Mouse (Mus musculus) kidney, postnatal 0 days (tissue): ENCODE results near the gene Erich3. TPM values are rescaled to one million over a fixed set of nuclear protein-coding genes. Genes with fewer than 3 reads are reported as not detected.

Experiments
- ATAC-seq: fragments of 200-750 bp; cut with Nextera tagmentation; replicated peaks from 2 replicates; pipeline ENCODE4 v1.8.0; 2017; ENCODE audit warnings: low read depth, moderate number of reproducible peaks, moderate TSS enrichment, moderate library complexity; ENCODE audit not compliant: low FRiP score
- DNase-seq: peaks from one replicate; pipeline ENCODE4 v3.0.0-alpha.2; 2016; ENCODE audit warnings: low spot score
- H3K27ac ChIP-seq: fragments of 300-500 bp; sonication (generic); 2 replicates; pipeline ENCODE4 v1.5.1; 2014; ENCODE audit warnings: mild to moderate bottlenecking
- H3K27me3 ChIP-seq: fragments of 300-500 bp; sonication (generic); 2 replicates; pipeline ENCODE4 v1.6.1; 2014; ENCODE audit warnings: low read length, mixed read lengths; ENCODE audit not compliant: insufficient read depth
- H3K36me3 ChIP-seq: fragments of 300-500 bp; sonication (generic); 2 replicates; pipeline ENCODE4 v1.6.1; 2014; ENCODE audit warnings: low read length, mixed read lengths; ENCODE audit not compliant: insufficient read depth
- H3K4me1 ChIP-seq: fragments of 300-500 bp; sonication (generic); replicated peaks from 2 replicates; pipeline ENCODE4 v1.6.1; 2014; ENCODE audit warnings: antibody characterized with exemption, low read length, mixed read lengths; ENCODE audit not compliant: insufficient read depth
- H3K4me2 ChIP-seq: fragments of 300-500 bp; sonication (generic); 2 replicates; pipeline ENCODE4 v1.6.1; 2014; ENCODE audit warnings: mild to moderate bottlenecking, low read length, moderate library complexity, mixed read lengths
- H3K4me3 ChIP-seq: fragments of 300-500 bp; sonication (generic); replicated peaks from 2 replicates; pipeline ENCODE4 v1.5.1; 2014; ENCODE audit warnings: low read depth, low read length
- H3K9ac ChIP-seq: fragments of 300-500 bp; sonication (generic); 2 replicates; pipeline ENCODE4 v1.6.1; 2014; ENCODE audit warnings: low read depth, low read length
- H3K9me3 ChIP-seq: fragments of 300-500 bp; sonication (generic); replicated peaks from 2 replicates; pipeline ENCODE4 v1.6.1; 2016; ENCODE audit warnings: low read length, inconsistent platforms, mixed read lengths
- CTCF ChIP-seq: IDR thresholded peaks from 2 replicates; pipeline ENCODE4 v1.5.1; 2016; ENCODE audit warnings: antibody characterized with exemption, low read depth, mild to moderate bottlenecking, moderate library complexity
- WGBS: fragments of 180-500 bp; shearing (Covaris S2); extraction: QIAGEN DNeasy Blood & Tissue Kit; methylation state at CpG from one replicate; pipeline ENCODE4 v1.1.7; 2014; 5-methylcytosine and 5-hydroxymethylcytosine counted together
- polyA plus RNA-seq: library from polyadenylated mRNA; unstranded; fragments of >200 nt; fragmentation: Nextera tagmentation; extraction: Ambion mirVana; gene quantifications from 2 replicates; pipeline ENCODE4 v1.2.1, GENCODE M21; 2015

The Erich3 gene
- polyA plus RNA-seq, 1 experiment from 2014 or later: not detected

DNA sequence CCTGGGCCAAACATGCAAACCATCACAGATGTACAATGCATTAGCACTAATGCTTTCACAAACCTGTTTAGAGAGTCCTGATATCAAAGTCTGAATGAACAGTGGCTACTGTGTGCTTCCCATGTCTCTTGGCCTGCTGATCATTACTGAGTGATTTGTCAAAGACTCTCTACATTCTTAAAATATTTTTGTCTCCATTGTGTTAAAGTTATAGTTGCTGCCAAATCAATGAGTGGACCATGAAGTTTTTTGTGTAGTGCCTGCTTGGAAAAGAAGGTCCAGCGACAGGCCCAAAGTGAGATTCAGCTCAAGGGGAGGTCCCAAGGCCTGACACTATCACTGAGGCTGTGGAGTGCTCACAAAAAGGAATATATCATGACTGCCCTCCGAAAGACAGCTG, 108.0 kb downstream of the Erich3 start:
- no peaks in the 10 kb centered on the region for H3K9me3 ChIP-seq
- no peaks in the 10 kb centered on the region for H3K4me1 ChIP-seq
- no peak overlapping the region for H3K9ac ChIP-seq
- ATAC-seq: no peak
- H3K4me2 ChIP-seq: no peak overlapping the region
- WGBS: 87% methylated on average over 2 of the region's 2 CpGs
- no peak overlapping the region for H3K4me3 ChIP-seq
- H3K27ac ChIP-seq: no peak overlapping the region
- no peaks in the 10 kb centered on the region for H3K36me3 ChIP-seq
- TF ChIP-seq CTCF: no peak
- H3K27me3 ChIP-seq: no peaks in the 10 kb centered on the region
- no peak for DNase-seq

DNA sequence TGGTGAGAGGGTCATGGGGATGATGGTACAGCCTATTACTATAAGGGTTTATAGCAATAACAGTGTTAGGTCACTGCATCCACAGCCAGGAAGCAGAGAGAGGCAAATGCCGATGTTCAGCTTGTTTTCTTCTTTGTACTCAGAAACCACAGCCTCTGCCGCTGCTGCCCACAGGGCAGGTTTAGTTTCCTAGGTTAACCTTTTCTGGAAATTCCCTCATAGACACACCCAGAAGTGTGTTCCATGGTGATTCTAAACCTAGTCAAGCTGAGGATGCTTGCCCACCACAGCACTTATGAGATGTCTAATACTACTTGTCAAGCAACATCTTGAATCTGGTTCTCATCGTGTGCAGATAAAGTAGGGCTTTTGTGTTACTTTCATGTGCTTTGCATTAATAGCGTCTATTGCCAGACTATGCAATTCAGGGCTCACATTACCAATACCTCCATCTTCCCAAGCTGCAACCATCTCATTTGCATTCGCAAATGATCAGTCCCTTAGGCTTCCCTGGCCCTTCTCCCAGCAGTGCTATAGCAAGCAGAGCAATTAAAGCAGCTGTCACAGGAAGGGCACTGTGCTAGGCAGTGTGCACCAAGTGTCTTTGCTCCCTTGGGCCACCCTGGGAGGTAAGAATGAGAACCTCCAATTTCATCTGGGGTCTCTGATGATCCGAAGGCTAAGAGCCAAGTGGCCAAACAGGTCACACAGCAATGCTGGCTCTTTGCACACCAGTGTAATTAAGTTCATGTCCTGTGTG, 115.4 kb downstream of the Erich3 start:
- no peak overlapping the region for H3K4me2 ChIP-seq
- DNase-seq (no peak), ATAC-seq (no peak)
- no peak overlapping the region for H3K27ac ChIP-seq
- H3K9me3 ChIP-seq: no peaks in the 10 kb centered on the region
- TF ChIP-seq CTCF: no peak
- H3K4me3 ChIP-seq: no peak overlapping the region
- no peaks in the 10 kb centered on the region for H3K27me3 ChIP-seq
- no peaks in the 10 kb centered on the region for H3K36me3 ChIP-seq
- 66% methylated on average over 6 of the region's 6 CpGs for WGBS
- H3K9ac ChIP-seq: no peak overlapping the region
- no peaks in the 10 kb centered on the region for H3K4me1 ChIP-seq

- no peak for DNase-seq
- TF ChIP-seq CTCF: no peak
- Histone ChIP-seq H3K36me3 (no peaks in the 10 kb centered on the region), H3K9ac (no peak overlapping the region), H3K9me3 (no peaks in the 10 kb centered on the region), H3K27me3 (no peaks in the 10 kb centered on the region), H3K4me2 (no peak overlapping the region), H3K4me3 (no peak overlapping the region), H3K27ac (no peak overlapping the region), H3K4me1 (no peaks in the 10 kb centered on the region)
- WGBS: 83% methylated on average over 9 of the region's 9 CpGs
- ATAC-seq: no peak
These were observed 122.7 kb downstream of the Erich3 start for GRCm38 (mm10) chr3:154786354-154786753.

- H3K9ac ChIP-seq: no peak overlapping the region
- H3K36me3 ChIP-seq: no peaks in the 10 kb centered on the region
- no peaks in the 10 kb centered on the region for H3K27me3 ChIP-seq
- H3K27ac ChIP-seq: no peak overlapping the region
- 81% methylated on average over 3 of the region's 3 CpGs for WGBS
- H3K4me1 ChIP-seq: no peaks in the 10 kb centered on the region
- no peak overlapping the region for H3K4me3 ChIP-seq
- DNase-seq (no peak), ATAC-seq (no peak)
- no peak overlapping the region for H3K4me2 ChIP-seq
- no peak for TF ChIP-seq CTCF
- no peaks in the 10 kb centered on the region for H3K9me3 ChIP-seq
These were observed 124.0 kb downstream of the Erich3 start for GRCm38 (mm10) chr3:154787611-154788010.

DNA sequence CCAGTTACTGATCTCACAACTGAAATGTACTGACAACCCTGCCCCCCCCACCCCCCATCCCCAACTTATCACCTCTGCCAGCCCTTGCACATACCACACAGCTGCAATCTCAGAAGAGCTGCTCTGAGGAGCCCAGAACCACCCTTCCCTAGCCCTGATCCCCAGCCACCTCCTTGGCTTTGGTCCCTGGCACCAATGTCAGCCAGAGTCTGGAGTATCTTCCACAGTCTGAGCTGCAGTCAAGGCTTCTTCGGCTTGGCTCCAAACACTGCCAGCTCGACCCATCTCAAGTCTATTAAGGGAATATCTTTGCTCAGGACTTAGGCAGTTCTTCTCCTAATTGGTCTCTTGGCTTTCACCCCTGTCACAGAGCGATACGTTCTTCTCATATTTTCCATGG, 129.9 kb downstream of the Erich3 start:
- DNase-seq (no peak), ATAC-seq (no peak)
- H3K27me3 ChIP-seq: no peaks in the 10 kb centered on the region
- H3K36me3 ChIP-seq: no peaks in the 10 kb centered on the region
- no peaks in the 10 kb centered on the region for H3K4me1 ChIP-seq
- no peak overlapping the region for H3K4me3 ChIP-seq
- no peak for TF ChIP-seq CTCF
- no peak overlapping the region for H3K9ac ChIP-seq
- 82% methylated on average over 4 of the region's 4 CpGs for WGBS
- no peak overlapping the region for H3K27ac ChIP-seq
- no peaks in the 10 kb centered on the region for H3K9me3 ChIP-seq
- no peak overlapping the region for H3K4me2 ChIP-seq

DNA sequence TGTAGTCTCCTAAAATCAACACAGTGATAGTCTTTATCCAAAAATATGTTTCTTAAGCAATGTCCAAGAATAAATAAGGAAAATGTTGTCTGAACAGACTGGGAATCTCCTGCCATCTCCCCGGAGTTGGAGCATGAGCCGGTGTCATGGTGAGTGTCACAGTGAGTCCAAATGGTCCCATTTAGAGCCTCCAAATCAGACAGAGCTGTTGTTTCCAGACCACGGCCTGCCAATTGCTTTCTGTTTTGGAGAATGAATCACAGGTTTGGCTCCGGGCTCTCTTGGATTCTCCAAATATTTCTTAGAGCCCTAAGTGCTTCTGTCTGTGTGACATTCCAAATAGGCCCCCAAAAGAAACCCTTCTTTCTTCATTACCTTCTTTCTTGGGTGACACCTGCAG, 135.1 kb downstream of the Erich3 start:
- Histone ChIP-seq H3K4me2 (no peak overlapping the region), H3K9me3 (no peaks in the 10 kb centered on the region), H3K4me1 (no peaks in the 10 kb centered on the region), H3K4me3 (no peak overlapping the region), H3K27ac (no peak overlapping the region), H3K27me3 (no peaks in the 10 kb centered on the region), H3K9ac (no peak overlapping the region), H3K36me3 (no peaks in the 10 kb centered on the region)
- WGBS: 79% methylated on average over 4 of the region's 4 CpGs
- no peak for TF ChIP-seq CTCF
- ATAC-seq (no peak), DNase-seq (no peak)

GRCm38 (mm10) chr3:154800454-154800853, 136.8 kb downstream of the Erich3 start:
- Histone ChIP-seq H3K4me2 (no peak overlapping the region), H3K27ac (no peak overlapping the region), H3K4me1 (no peaks in the 10 kb centered on the region), H3K27me3 (no peaks in the 10 kb centered on the region), H3K9me3 (no peaks in the 10 kb centered on the region), H3K36me3 (no peaks in the 10 kb centered on the region), H3K4me3 (no peak overlapping the region), H3K9ac (no peak overlapping the region)
- WGBS: 29% methylated on average over 8 of the region's 8 CpGs
- TF ChIP-seq CTCF: no peak
- DNase-seq (no peak), ATAC-seq (no peak)
